Mouse (Mus musculus): ENCODE data around the gene Eif2ak2.

Gene Eif2ak2

GRCm38 (mm10) chr17:78834856-78835835 is 47.2 kb downstream of the Eif2ak2 start, which contains the start of the genes Heatr5b and Gpatch11:
Heatr5b (minus strand) TSS chr17:78835364.
Gpatch11 (plus strand) TSS chr17:78835567.
- peak; percentile 93 for DNase-seq

GRCm38 (mm10) chr17:78824346-78824745 is 58.0 kb downstream of the Eif2ak2 start:
- no peak for DNase-seq

GRCm38 (mm10) chr17:78809582-78809981 is 72.8 kb downstream of the Eif2ak2 start:
- no peak for DNase-seq

DNA sequence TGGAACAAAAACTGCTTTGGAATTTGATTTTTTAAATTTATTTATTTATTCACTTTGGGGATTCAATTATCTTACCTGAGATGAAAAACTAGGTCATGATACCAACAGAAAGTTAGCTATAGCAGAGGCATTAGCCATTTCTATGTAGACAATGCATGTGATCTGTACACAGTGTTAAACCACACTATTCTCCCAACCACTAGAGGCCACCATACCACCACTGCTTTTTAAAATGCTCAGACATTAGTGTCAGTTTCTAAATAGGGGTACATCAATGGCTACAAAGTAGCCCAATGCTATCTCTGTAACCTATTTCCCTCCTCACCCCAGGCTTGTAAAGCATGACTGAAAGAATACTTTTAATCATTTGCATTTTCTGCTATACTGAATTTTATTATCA is 73.4 kb downstream of the Eif2ak2 start:
- DNase-seq = peak; percentile 10 to 26

All from B cell, adult 2 months (primary cell).